Mouse (Mus musculus): ENCODE results near the gene Yy1. TPM values are rescaled to one million over a fixed set of nuclear protein-coding genes. Genes with fewer than 3 reads are reported as not detected.

Yy1 gene
- polyA plus RNA-seq, 1 experiment from 2014 or later, result 21.7 TPM

DNA sequence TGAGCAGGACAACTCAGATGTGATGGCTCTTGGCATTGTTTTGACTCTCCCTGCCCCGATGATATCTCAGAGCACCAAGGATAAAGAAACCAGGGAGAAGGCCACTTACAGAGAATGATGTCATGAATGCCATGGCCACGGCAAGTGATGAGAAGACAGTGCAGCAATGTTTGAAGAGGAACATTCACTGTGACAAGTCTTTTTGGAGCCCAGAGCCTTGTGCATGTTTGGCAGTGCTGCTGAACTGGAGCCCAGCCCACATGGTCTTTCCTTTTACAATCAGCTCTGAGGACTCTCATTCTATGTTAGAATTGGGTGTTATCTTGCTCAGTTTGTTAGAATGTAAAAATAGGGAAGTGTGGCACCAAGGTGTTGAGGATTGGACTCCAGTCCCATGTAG, 15.7 kb downstream of the Yy1 start:
- WGBS, result 87% methylated on average over 2 of the region's 2 CpGs
- H3K27me3 ChIP-seq (ENCODE audit: control insufficient read depth, insufficient read depth, low read length), result no peaks in the 10 kb centered on the region
- H3K4me3 ChIP-seq (ENCODE audit: low read depth, low read length), result no peak overlapping the region
- no peak for ATAC-seq (ENCODE audit: insufficient number of reproducible peaks, low FRiP score, low TSS enrichment, low read depth)
- H3K4me2 ChIP-seq (ENCODE audit: low read depth, severe bottlenecking), result no peak overlapping the region
- no peak for DNase-seq (ENCODE audit: low spot score)
- no peaks in the 10 kb centered on the region for H3K9me3 ChIP-seq (ENCODE audit: control insufficient read depth, low read length)
- 0 out of 2 replicates have a peak, but pooled peaks cover 2% of the 10 kb centered on the region for H3K36me3 ChIP-seq (ENCODE audit: control insufficient read depth, insufficient read depth, low read length)
- no peak overlapping the region for H3K9ac ChIP-seq (ENCODE audit: low read length)
- no peaks in the 10 kb centered on the region for H3K4me1 ChIP-seq (ENCODE audit: control insufficient read depth, insufficient read depth, low read length)
- H3K27ac ChIP-seq (replicated peaks; ENCODE audit: low read depth, low read length), result no peak overlapping the region

GRCm38 (mm10) chr12:108809771-108810170, 17.0 kb downstream of the Yy1 start:
- H3K4me1 ChIP-seq (ENCODE audit: control insufficient read depth, insufficient read depth, low read length), result no peaks in the 10 kb centered on the region
- no peak for ATAC-seq (ENCODE audit: insufficient number of reproducible peaks, low FRiP score, low TSS enrichment, low read depth)
- DNase-seq (ENCODE audit: low spot score), result no peak
- no peak overlapping the region for H3K4me3 ChIP-seq (ENCODE audit: low read depth, low read length)
- no peak overlapping the region for H3K9ac ChIP-seq (ENCODE audit: low read length)
- 74% methylated on average over 1 of the region's 1 CpGs for WGBS
- no peak overlapping the region for H3K27ac ChIP-seq (replicated peaks; ENCODE audit: low read depth, low read length)
- H3K4me2 ChIP-seq (ENCODE audit: low read depth, severe bottlenecking), result no peak overlapping the region
- H3K36me3 ChIP-seq (ENCODE audit: control insufficient read depth, insufficient read depth, low read length), result peaks cover 7% of the 10 kb centered on the region; the same call in 1 of the 2 replicates
- H3K27me3 ChIP-seq (ENCODE audit: control insufficient read depth, insufficient read depth, low read length), result no peaks in the 10 kb centered on the region
- no peaks in the 10 kb centered on the region for H3K9me3 ChIP-seq (ENCODE audit: control insufficient read depth, low read length)

GRCm38 (mm10) chr12:108810309-108810708, 17.5 kb downstream of the Yy1 start:
- H3K9me3 ChIP-seq (ENCODE audit: control insufficient read depth, low read length), result no peaks in the 10 kb centered on the region
- WGBS, result 92% methylated on average over 7 of the region's 7 CpGs
- peaks cover 7% of the 10 kb centered on the region for H3K36me3 ChIP-seq (ENCODE audit: control insufficient read depth, insufficient read depth, low read length)
- H3K27ac ChIP-seq (replicated peaks; ENCODE audit: low read depth, low read length), result no peak overlapping the region
- H3K27me3 ChIP-seq (ENCODE audit: control insufficient read depth, insufficient read depth, low read length), result no peaks in the 10 kb centered on the region
- H3K4me1 ChIP-seq (ENCODE audit: control insufficient read depth, insufficient read depth, low read length), result no peaks in the 10 kb centered on the region
- DNase-seq (ENCODE audit: low spot score), result no peak
- H3K9ac ChIP-seq (ENCODE audit: low read length), result no peak overlapping the region
- H3K4me3 ChIP-seq (ENCODE audit: low read depth, low read length), result no peak overlapping the region
- no peak for ATAC-seq (ENCODE audit: insufficient number of reproducible peaks, low FRiP score, low TSS enrichment, low read depth)
- H3K4me2 ChIP-seq (ENCODE audit: low read depth, severe bottlenecking), result no peak overlapping the region

DNA sequence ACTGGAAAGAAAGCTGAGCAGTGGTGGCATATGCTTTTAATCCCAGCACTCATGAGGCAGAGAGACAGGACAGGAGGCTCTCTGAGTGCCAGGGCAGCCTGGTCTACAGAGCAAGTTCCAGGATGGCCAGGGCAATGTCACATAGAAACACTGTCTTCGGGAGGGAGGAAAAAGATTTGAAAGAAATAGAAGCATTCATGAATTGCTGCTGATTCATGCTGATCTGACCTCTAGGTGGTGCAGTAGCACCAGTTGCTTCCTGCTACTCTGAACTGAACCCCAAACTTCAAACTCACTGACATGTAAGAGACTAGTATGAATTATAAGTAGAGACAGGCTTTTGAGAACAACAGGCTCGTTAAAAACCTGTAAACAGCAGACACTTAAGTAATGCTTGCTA, 18.4 kb downstream of the Yy1 start:
- no peak overlapping the region for H3K27ac ChIP-seq (replicated peaks; ENCODE audit: low read depth, low read length)
- no peaks in the 10 kb centered on the region for H3K9me3 ChIP-seq (ENCODE audit: control insufficient read depth, low read length)
- DNase-seq (ENCODE audit: low spot score), result no peak
- no peak overlapping the region for H3K9ac ChIP-seq (ENCODE audit: low read length)
- WGBS, result 77% methylated on average over 2 of the region's 2 CpGs
- no peak overlapping the region for H3K4me2 ChIP-seq (ENCODE audit: low read depth, severe bottlenecking)
- no peak for ATAC-seq (ENCODE audit: insufficient number of reproducible peaks, low FRiP score, low TSS enrichment, low read depth)
- no peaks in the 10 kb centered on the region for H3K4me1 ChIP-seq (ENCODE audit: control insufficient read depth, insufficient read depth, low read length)
- H3K27me3 ChIP-seq (ENCODE audit: control insufficient read depth, insufficient read depth, low read length), result no peaks in the 10 kb centered on the region
- H3K4me3 ChIP-seq (ENCODE audit: low read depth, low read length), result no peak overlapping the region
- H3K36me3 ChIP-seq (ENCODE audit: control insufficient read depth, insufficient read depth, low read length), result peaks cover 7% of the 10 kb centered on the region

GRCm38 (mm10) chr12:108812463-108812862, 19.7 kb downstream of the Yy1 start:
- 89% methylated on average over 6 of the region's 6 CpGs for whole genome bisulfite sequencing
- H3K27me3 ChIP-seq (ENCODE audit: control insufficient read depth, insufficient read depth, low read length), result no peaks in the 10 kb centered on the region
- H3K4me3 ChIP-seq (ENCODE audit: low read depth, low read length), result no peak overlapping the region
- H3K9ac ChIP-seq (ENCODE audit: low read length), result no peak overlapping the region
- no peak overlapping the region for H3K27ac ChIP-seq (replicated peaks; ENCODE audit: low read depth, low read length)
- no peaks in the 10 kb centered on the region for H3K4me1 ChIP-seq (ENCODE audit: control insufficient read depth, insufficient read depth, low read length)
- ATAC-seq (ENCODE audit: insufficient number of reproducible peaks, low FRiP score, low TSS enrichment, low read depth) (no peak), DNase-seq (ENCODE audit: low spot score) (no peak)
- H3K4me2 ChIP-seq (ENCODE audit: low read depth, severe bottlenecking), result no peak overlapping the region
- peaks cover 5% of the 10 kb centered on the region for H3K36me3 ChIP-seq (ENCODE audit: control insufficient read depth, insufficient read depth, low read length)
- H3K9me3 ChIP-seq (ENCODE audit: control insufficient read depth, low read length), result no peaks in the 10 kb centered on the region

DNA sequence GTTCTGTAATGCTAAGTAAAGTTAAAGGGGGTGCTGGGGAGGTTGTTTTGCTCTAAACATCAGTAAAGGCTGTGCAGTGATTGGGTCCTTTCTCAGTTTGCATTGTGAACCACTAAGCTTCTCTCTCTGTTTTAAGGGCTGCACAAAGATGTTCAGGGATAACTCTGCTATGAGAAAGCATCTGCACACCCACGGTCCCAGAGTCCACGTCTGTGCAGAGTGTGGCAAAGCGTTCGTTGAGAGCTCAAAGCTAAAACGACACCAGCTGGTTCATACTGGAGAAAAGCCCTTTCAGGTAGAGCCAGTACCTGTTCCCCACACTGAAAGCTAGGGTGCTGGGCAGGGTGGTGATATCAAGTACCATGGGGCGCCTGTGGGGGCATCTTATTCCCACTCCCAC, 21.7 kb downstream of the Yy1 start:
- Histone ChIP-seq H3K36me3 (ENCODE audit: control insufficient read depth, insufficient read depth, low read length) (peaks cover 9% of the 10 kb centered on the region), H3K9me3 (ENCODE audit: control insufficient read depth, low read length) (no peaks in the 10 kb centered on the region), H3K4me2 (ENCODE audit: low read depth, severe bottlenecking) (no peak overlapping the region), H3K4me1 (ENCODE audit: control insufficient read depth, insufficient read depth, low read length) (no peaks in the 10 kb centered on the region), H3K27me3 (ENCODE audit: control insufficient read depth, insufficient read depth, low read length) (no peaks in the 10 kb centered on the region), H3K4me3 (ENCODE audit: low read depth, low read length) (no peak overlapping the region), H3K9ac (ENCODE audit: low read length) (no peak overlapping the region), H3K27ac (replicated peaks; ENCODE audit: low read depth, low read length) (no peak overlapping the region)
- ATAC-seq (ENCODE audit: insufficient number of reproducible peaks, low FRiP score, low TSS enrichment, low read depth), result no peak
- DNase-seq (ENCODE audit: low spot score), result no peak
- 98% methylated on average over 6 of the region's 6 CpGs for WGBS

DNA sequence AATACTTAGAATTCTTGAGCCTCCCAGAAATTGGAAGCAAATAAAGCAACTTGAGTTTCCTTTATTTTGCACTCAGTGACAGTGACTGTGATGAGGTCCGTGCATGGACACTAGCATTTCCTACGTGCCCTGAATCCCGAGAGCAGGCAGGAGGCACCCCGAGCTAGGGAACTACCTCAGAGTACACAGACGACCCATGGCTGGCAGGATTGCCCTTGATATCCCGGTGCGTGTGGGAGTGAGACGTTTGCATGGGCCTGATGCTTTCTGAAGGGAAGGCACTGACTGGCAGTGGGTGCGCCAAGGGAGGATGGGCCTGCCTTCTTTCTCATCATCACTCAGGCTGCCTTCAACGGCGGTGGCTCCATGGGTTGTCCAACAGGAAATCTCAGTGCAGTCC, 23.8 kb downstream of the Yy1 start:
- Histone ChIP-seq H3K9ac (ENCODE audit: low read length) (no peak overlapping the region), H3K4me2 (ENCODE audit: low read depth, severe bottlenecking) (no peak overlapping the region), H3K4me3 (ENCODE audit: low read depth, low read length) (no peak overlapping the region), H3K36me3 (ENCODE audit: control insufficient read depth, insufficient read depth, low read length) (peaks cover 9% of the 10 kb centered on the region), H3K27ac (replicated peaks; ENCODE audit: low read depth, low read length) (no peak overlapping the region), H3K9me3 (ENCODE audit: control insufficient read depth, low read length) (no peaks in the 10 kb centered on the region), H3K27me3 (ENCODE audit: control insufficient read depth, insufficient read depth, low read length) (no peaks in the 10 kb centered on the region), H3K4me1 (ENCODE audit: control insufficient read depth, insufficient read depth, low read length) (no peaks in the 10 kb centered on the region)
- ATAC-seq (ENCODE audit: insufficient number of reproducible peaks, low FRiP score, low TSS enrichment, low read depth), result no peak
- WGBS, result 87% methylated on average over 11 of the region's 11 CpGs
- DNase-seq (ENCODE audit: low spot score), result no peak

GRCm38 (mm10) chr12:108820461-108820860, 27.7 kb downstream of the Yy1 start:
- DNase-seq (ENCODE audit: low spot score) (no peak), ATAC-seq (ENCODE audit: insufficient number of reproducible peaks, low FRiP score, low TSS enrichment, low read depth) (no peak)
- Histone ChIP-seq H3K4me3 (ENCODE audit: low read depth, low read length) (no peak overlapping the region), H3K9me3 (ENCODE audit: control insufficient read depth, low read length) (no peaks in the 10 kb centered on the region), H3K27me3 (ENCODE audit: control insufficient read depth, insufficient read depth, low read length) (no peaks in the 10 kb centered on the region), H3K36me3 (ENCODE audit: control insufficient read depth, insufficient read depth, low read length) (peaks cover 3% of the 10 kb centered on the region; the same call in 1 of the 2 replicates), H3K4me1 (ENCODE audit: control insufficient read depth, insufficient read depth, low read length) (no peaks in the 10 kb centered on the region), H3K27ac (replicated peaks; ENCODE audit: low read depth, low read length) (no peak overlapping the region), H3K9ac (ENCODE audit: low read length) (no peak overlapping the region), H3K4me2 (ENCODE audit: low read depth, severe bottlenecking) (no peak overlapping the region)
- 80% methylated on average over 4 of the region's 4 CpGs for WGBS

- H3K27me3 ChIP-seq (ENCODE audit: control insufficient read depth, insufficient read depth, low read length), result no peaks in the 10 kb centered on the region
- no peak overlapping the region for H3K9ac ChIP-seq (ENCODE audit: low read length)
- no peak for ATAC-seq (ENCODE audit: insufficient number of reproducible peaks, low FRiP score, low TSS enrichment, low read depth)
- 0 out of 2 replicates have a peak, but pooled peaks cover 2% of the 10 kb centered on the region for H3K9me3 ChIP-seq (ENCODE audit: control insufficient read depth, low read length)
- peaks cover 3% of the 10 kb centered on the region; the same call in 1 of the 2 replicates for H3K36me3 ChIP-seq (ENCODE audit: control insufficient read depth, insufficient read depth, low read length)
- no peak overlapping the region for H3K4me2 ChIP-seq (ENCODE audit: low read depth, severe bottlenecking)
- H3K4me3 ChIP-seq (ENCODE audit: low read depth, low read length), result no peak overlapping the region
- WGBS, result 74% methylated on average over 8 of the region's 8 CpGs
- no peaks in the 10 kb centered on the region for H3K4me1 ChIP-seq (ENCODE audit: control insufficient read depth, insufficient read depth, low read length)
- H3K27ac ChIP-seq (replicated peaks; ENCODE audit: low read depth, low read length), result no peak overlapping the region
- DNase-seq (ENCODE audit: low spot score), result no peak
Measured at GRCm38 (mm10) chr12:108823036-108823435, 30.3 kb downstream of the Yy1 start.
